Mouse (Mus musculus) intestine, postnatal 0 days (tissue): Measurements from ENCODE around the gene Gm29106. TPM values are rescaled to one million over a fixed set of nuclear protein-coding genes. Genes with fewer than 3 reads are reported as not detected.
"Not testable (repeated sequence)": the region's sequence is repeated elsewhere in the genome, so short reads cannot be mapped to it uniquely, and the experiment has no call there.

Source experiments
- ATAC-seq: fragments of 200-750 bp; cut with Nextera tagmentation; 2 replicates; pipeline ENCODE4 v1.8.0; 2017; ENCODE audit warnings: mild to moderate bottlenecking, moderate TSS enrichment, moderate library complexity
- H3K27ac ChIP-seq: fragments of 300-500 bp; sonication (generic); 2 replicates; pipeline ENCODE4 v1.5.1; 2014; ENCODE audit warnings: mild to moderate bottlenecking, low read depth, low read length, moderate library complexity
- H3K27me3 ChIP-seq: fragments of 300-500 bp; sonication (generic); replicated peaks from 2 replicates; pipeline ENCODE4 v1.6.1; 2014; ENCODE audit warnings: low read length, mixed read lengths; ENCODE audit not compliant: control insufficient read depth, insufficient read depth
- H3K36me3 ChIP-seq: fragments of 300-500 bp; sonication (generic); 2 replicates; pipeline ENCODE4 v1.6.1; 2014; ENCODE audit warnings: mild to moderate bottlenecking, moderate library complexity; ENCODE audit not compliant: control insufficient read depth, insufficient read depth
- H3K4me1 ChIP-seq: fragments of 300-500 bp; sonication (generic); replicated peaks from 2 replicates; pipeline ENCODE4 v1.6.1; 2014; ENCODE audit warnings: antibody characterized with exemption, low read length, mixed read lengths; ENCODE audit not compliant: control insufficient read depth, insufficient read depth
- H3K4me2 ChIP-seq: fragments of 300-500 bp; sonication (generic); replicated peaks from 2 replicates; pipeline ENCODE4 v1.6.1; 2014; ENCODE audit warnings: low read depth, mild to moderate bottlenecking, moderate library complexity
- H3K4me3 ChIP-seq: fragments of 300-500 bp; sonication (generic); 2 replicates; pipeline ENCODE4 v1.5.1; 2014; ENCODE audit warnings: low read depth, low read length
- H3K9ac ChIP-seq: fragments of 300-500 bp; sonication (generic); 2 replicates; pipeline ENCODE4 v1.6.1; 2014; ENCODE audit warnings: mild to moderate bottlenecking, low read depth, low read length
- H3K9me3 ChIP-seq: fragments of 300-500 bp; sonication (generic); 2 replicates; pipeline ENCODE4 v1.6.1; 2016; ENCODE audit warnings: mixed run types; ENCODE audit not compliant: control insufficient read depth
- CTCF ChIP-seq: sonication (generic); IDR thresholded peaks from 2 replicates; pipeline ENCODE4 v1.5.1; 2016; ENCODE audit warnings: low read depth, mild to moderate bottlenecking, control low read depth, antibody characterized with exemption, moderate library complexity
- WGBS: fragments of 180-500 bp; shearing (Covaris S2); extraction: QIAGEN DNeasy Blood & Tissue Kit; methylation state at CpG from one replicate; pipeline ENCODE4 v1.1.7; 2014; 5-methylcytosine and 5-hydroxymethylcytosine counted together
- polyA plus RNA-seq: library from polyadenylated mRNA; unstranded; fragments of >200 nt; fragmentation: Nextera tagmentation; extraction: Ambion mirVana; gene quantifications from 2 replicates; pipeline ENCODE4 v1.2.1, GENCODE M21; 2015

Gene Gm29106
- 0.03 and 0.05 TPM in 2 replicates for polyA plus RNA-seq

DNA sequence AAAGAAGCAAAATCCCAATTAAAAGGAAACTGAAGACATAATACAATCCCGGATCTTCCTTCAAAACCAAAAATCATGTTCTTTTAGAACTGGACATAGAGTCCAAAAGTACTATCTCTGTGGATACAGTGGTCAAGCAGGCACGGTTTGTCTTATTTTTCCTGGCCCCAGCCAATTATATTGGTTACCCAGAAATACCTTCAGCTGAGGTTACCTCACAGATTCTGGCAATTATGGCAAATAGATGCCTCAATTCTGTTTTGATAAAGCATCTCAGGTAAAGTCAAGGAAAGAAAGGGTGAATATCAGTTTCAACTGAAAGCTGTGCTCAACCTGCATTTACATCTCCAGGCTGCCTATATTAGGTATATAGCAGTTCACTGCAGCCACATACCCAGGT lies at the start of gene Gm29106:
Gm29106 (plus strand) TSS at position 301 of the 400 bp plus-strand sequence.
- ATAC-seq, H3K4me1 ChIP-seq, H3K27me3 ChIP-seq, H3K4me2 ChIP-seq, H3K9ac ChIP-seq, H3K27ac ChIP-seq, H3K4me3 ChIP-seq, H3K36me3 ChIP-seq, H3K9me3 ChIP-seq: not testable (repeated sequence)
- 67% methylated on average over 2 of the region's 2 CpGs for WGBS

DNA sequence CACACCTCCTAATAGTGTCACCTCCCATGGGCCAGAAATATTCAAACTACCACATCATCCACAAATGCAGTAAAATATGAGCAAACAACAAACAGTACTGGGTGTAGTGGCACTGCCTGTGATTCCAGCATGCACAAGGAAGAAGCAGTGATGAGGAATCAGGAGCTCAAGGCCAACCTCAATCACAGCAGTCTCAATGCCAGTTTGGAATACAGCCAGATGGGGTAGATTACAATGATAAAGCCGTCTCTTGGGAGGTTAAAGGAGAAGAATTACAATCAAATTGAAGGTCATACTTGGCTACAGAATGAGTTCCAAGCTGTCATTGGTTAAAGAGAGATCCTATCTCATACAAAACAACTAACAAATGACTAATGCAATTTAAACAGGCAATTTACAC lies 52.2 kb downstream of the Gm29106 start:
- Histone ChIP-seq H3K4me1 (no peaks in the 10 kb centered on the region), H3K9me3 (no peaks in the 10 kb centered on the region), H3K27ac (no peak overlapping the region), H3K36me3 (no peaks in the 10 kb centered on the region), H3K4me2 (no peak overlapping the region), H3K27me3 (no peaks in the 10 kb centered on the region), H3K9ac (no peak overlapping the region), H3K4me3 (no peak overlapping the region)
- no peak for TF ChIP-seq CTCF
- 53% methylated on average over 1 of the region's 1 CpGs for WGBS
- no peak for ATAC-seq

DNA sequence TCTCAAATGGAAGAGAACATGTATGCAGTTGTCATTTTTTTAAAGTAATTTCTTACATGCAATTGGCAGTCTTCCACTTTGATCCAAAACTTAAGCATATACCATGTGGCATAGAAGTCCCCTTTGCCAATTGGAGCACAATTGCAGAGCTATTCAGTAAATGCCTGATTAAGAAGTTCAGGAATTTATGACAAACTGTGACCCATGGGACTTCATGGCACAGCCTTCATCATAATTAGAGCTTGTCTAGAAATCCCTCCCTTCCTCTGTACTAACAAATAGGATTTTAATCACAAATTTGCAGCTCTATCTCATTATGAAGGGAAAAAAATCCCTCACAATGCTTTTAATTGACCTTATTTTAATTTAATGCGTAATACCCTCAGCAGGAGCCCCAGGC lies 59.7 kb downstream of the Gm29106 start:
- no peak for ATAC-seq
- H3K9ac ChIP-seq, result no peak overlapping the region
- no peak overlapping the region for H3K27ac ChIP-seq
- no peaks in the 10 kb centered on the region for H3K27me3 ChIP-seq
- WGBS, result 81% methylated on average over 1 of the region's 1 CpGs
- H3K4me3 ChIP-seq, result no peak overlapping the region
- H3K4me2 ChIP-seq, result no peak overlapping the region
- no peaks in the 10 kb centered on the region for H3K36me3 ChIP-seq
- TF ChIP-seq CTCF, result no peak
- H3K9me3 ChIP-seq, result no peaks in the 10 kb centered on the region
- H3K4me1 ChIP-seq, result no peaks in the 10 kb centered on the region

Other genes starting within 250 kb of the Gm29106 start
- gene Gm28168, start 248.5 kb upstream of the Gm29106 start, polyA plus RNA-seq, result not detected in 2 replicates
- not detected in 2 replicates for gene Gm7145, start 210.6 kb upstream of the Gm29106 start, polyA plus RNA-seq
- 138 TPM in 2 replicates for gene Tsn, start 135.2 kb downstream of the Gm29106 start, polyA plus RNA-seq
- 38.0 and 41.4 TPM in 2 replicates for gene Nifk, start 145.3 kb downstream of the Gm29106 start, polyA plus RNA-seq
- 8.7 and 11.5 TPM in 2 replicates for gene Clasp1, start 212.5 kb downstream of the Gm29106 start, polyA plus RNA-seq